Mouse (Mus musculus) layer of hippocampus, adult 8-10 months (tissue): ENCODE measurements around the gene Ndufv2. TPM values are rescaled to one million over a fixed set of nuclear protein-coding genes. Genes with fewer than 3 reads are reported as not detected.

Source experiments
- DNase-seq, 2 experiments: peaks; one replicate each; pipeline ENCODE4 v3.0.0; 2022; ENCODE audit warnings: low spot score in 2 of 2
- total RNA-seq, 4 experiments: library from RNA; stranded (reverse); gene quantifications; 2 replicates each; pipeline ENCODE4 v1.2.4; 2022

Ndufv2 gene
- total RNA-seq = 100 to 1,000 TPM; 227 to 270 (median 244) TPM

DNA sequence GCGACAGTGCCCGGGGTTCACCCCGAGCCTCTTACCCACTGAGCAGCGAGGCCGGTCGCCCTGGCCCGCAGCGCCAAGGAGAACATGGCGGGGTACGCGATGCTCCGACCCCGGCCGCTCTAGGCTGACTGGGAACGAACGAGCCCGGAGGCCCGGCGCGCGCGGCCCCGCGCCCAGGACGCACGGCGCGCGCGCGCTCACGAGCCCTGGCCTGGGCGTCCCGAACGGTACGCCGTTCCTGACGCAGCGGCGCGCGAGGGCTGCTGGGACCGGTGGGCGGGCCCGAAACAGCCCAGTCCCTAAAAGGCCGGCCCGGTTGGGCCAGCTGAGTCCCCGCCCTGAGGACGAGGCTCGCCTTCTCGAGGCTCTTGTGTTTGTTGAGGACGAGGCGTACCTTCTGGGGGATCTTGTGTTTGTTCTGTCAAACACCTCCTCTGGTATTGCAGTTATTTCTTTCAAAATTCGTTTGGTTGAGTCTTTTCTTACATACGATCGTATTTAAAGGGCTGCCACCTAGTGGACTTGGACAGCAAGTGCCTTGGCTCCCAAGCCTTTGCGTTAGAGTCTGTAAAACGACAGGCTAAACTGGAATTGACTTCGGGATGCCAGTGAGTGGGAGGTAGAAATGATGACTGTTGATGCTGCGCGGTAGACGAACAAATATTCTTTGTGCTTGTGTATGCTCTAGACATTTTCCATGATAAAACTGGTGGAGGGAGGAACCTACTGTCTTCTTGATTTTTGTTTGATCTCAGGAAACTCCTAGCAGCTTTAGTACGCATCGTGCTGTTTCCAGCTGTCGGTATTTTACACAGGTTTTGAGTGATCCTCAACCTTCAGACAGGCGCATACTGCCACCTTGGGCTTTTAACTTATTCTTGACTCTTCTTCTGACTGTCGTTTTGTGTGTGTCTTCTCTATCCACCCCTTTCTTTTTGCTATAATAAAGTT, at the start of gene Ndufv2:
TSS of gene Ndufv2 (minus strand) at position 180 of the 951 bp plus-strand sequence.
- peak; percentile 80 to 86 for DNase-seq

DNA sequence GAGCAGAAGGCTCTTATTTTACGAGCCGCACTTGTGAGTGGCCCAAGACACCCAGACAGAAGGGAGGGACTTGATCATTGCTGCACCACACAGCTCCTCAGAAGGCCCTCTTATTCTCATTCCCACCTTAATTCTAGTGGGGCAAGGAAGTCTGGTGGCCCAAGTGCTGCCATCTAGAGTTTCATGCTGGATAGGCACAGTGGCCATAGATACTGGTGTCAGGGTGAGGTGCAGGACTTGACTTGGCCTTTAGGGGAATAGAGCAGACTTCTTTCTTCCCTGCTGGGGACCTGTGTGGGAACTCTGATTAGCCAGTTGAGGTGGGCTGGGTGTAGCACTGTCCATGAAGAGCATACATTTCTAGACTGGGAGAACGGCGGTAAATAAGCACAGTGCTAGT, 29.9 kb upstream of the Ndufv2 start:
- no peak for DNase-seq

DNA sequence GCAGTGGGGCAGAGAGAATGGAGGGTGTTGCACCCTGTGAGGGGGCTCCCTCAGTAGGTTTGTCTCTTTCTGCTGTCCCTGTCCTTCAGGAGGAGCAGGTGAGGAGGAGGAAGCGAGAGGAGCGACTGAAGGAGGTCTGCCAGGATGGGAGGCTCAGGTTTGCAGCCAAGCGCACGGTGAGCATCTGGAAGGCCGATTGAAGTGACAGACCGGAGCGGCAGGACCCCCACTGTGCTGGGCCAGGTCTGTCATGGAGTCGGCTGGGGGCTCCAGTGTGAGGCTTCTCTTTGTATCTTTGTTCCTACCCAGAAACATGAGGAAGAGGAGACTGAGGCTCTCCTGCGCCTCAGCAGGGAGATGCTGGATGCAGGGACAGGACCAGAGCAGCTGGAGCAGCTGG, 29.0 kb upstream of the Ndufv2 start:
- no peak for DNase-seq

DNA sequence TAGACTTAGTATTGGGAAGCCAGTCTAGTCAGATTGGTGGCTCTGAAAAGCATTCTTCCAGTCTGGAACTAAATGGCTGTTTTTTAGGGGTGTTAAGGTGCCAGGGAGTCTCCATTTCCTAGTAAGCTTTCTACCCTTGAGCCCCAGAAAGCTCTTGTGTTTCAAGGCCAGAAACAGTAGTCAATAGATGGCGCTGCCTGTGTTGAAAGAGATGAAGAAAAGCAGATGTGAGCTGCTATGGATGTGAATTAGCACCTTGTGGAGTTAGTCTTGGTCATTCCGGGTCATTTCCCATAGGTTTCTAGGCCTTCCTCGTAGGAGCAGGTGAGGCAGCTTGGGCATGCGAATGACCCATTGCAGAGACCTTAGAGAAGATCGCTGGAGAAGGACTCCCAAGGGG, 23.9 kb upstream of the Ndufv2 start:
- no peak for DNase-seq

DNA sequence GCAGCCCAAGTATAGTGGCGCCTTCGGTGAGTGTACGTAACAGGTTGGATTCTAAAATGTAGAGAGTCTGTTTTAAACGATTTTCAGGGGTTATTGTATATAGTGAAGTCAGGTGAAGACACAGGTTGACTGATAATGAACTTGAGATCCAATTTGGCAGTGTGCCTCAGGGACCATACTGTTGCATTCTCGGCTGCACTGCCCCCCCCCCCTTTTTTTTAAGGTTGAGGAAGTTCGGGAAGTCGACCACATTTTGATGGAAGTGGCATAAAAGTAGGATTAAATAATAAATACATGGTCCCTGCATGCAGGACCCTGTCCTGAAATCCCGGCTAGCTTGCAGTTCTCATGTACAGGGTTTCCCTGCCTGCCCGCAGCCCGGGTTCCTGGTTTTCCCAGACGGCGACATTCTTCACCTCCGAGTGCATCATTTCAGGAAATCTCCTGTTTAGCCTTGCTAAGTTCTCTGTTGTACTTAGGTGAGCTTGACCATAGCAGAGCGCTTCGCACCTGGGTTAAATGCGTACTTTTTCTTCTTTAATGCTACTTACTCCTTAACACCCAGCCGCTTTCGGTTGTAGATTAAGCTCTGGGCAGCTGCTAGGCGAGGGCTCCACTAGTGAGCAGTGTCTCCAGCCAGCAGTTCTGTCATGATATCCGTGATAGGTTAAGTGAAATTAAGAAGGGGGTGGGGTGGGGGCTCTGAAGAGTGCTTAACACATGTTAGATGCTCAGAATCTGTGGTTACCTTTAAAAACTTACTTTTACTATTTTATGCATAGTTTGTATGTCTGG, 22.7 kb upstream of the Ndufv2 start:
- DNase-seq = no peak

DNA sequence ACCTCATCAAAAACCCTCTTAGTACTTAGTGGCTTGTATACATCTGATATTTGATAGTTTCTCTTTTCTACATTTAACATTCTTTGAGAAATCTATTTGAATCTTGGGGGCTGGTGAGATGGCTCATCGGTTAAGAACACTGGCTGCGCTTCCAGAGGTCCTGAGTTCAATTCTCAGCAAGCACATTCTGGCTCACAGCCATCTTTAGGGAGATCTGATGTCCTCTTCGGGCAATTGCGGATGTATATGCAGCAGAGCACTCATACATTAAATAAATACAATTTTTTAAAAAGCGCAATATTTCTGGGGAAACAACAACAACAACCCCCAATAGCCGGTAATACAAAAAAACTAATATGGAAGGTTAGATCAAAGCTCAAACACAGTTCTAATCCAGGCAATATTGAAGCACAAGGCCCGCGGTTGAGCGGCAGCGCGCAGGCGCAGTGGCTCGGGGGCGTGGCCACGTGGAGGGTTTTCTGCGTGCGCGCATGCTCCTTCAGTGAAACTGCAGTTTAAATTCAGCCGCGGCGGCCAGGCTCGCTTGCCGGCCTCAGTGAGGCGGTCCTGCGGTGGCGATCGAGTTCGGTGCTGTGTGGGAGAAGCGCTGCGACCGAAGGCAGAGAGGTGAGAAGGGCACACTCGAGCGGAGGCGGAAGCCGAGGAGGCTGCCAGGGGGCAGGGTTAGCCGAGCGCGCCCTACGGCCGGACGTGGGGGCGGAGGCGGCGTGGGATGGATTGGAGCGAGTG, 21.9 kb upstream of the Ndufv2 start, which contains the start of gene Ddx11:
TSS of gene Ddx11 (plus strand) at position 455 of the 750 bp plus-strand sequence.
- DNase-seq = peak; percentile 77 to 90

DNA sequence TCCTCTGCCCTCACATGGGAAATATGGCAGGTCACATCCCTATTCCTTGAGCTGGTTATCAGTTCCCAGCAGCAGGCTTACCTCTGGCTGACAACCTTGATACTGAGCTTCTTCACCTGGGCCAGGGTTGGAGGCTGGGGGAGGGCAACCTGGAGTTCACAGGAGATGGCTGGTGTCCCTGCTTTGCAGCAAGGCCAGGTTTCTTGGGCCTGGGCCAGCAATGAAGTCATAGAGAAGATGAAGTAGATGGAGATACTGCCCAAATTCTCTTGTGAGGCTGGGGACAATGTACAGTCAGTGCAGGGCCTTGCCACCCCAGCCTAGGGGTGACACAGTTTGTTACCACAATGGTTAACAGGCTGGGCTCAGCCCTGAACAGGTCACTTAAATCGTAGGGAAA, 19.3 kb upstream of the Ndufv2 start:
- no peak for DNase-seq

DNA sequence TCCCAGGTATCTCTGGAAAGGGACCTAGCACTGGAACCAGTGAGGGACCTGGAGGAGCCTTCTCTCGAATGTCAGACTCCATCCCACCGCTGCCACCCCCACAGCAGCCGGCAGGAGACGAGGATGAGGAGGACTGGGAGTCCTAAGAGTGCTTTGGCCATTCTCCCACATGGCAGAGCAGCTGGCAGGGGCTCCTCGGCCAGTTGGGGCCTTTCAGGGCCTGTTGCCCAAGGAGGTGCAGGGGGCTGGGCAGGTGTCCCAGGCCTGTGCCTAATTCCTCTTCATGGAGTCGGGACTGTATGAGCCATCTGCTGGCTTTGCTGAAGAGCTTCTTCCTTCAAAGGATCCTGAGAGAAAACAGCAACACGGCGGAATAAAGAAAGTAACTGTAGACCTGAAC, 17.6 kb upstream of the Ndufv2 start:
- DNase-seq = no peak

DNA sequence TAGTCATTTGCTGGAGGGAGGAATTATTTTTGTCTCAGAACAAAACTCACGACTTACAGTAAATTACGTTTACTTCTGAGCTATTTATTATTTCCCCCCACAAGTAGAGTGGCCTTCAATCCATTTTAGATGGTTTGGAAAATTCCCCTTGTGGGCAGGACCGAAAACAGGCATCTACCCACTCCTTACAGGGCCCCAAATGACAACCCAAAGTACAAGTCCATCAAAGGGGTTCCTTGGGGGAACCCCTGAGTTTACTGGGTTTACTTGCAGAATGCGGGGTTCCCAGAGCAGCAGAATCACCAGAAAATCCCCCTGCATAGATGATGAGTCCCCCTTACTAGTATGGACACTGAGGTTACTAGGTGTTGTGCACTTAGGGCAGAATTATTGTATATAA, 10.8 kb upstream of the Ndufv2 start:
- no peak for DNase-seq

DNA sequence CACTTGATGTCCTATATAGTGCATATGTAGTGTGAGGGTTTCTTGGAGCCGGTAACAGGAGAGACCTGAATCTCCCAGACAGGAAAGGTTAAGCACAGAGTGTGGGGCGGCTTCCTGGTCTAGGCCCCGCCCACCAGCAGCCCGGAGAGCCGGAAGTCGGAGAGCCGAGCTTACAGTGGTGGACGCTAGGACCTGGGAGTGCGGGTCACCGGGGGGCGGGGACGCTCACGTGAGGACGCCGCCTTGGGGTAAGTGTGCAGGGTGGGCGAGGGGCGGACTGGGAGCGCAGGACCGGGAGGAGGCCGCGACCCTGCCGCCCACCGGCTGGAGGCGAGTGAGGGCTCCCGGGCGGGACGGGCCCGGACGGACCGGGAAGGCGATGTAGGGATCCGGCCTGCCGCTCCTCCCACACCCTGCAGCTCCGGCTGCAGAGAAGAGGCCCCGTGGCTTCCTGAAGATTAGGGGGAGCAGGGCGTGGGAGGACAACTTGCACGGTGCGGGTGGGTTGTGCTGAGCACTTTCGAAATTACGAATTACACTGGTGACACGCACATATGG, 10.1 kb upstream of the Ndufv2 start, which contains the start of gene Washc1:
TSS of gene Washc1 (plus strand) at position 144 of the 558 bp plus-strand sequence.
- peak; percentile 79 to 85 for DNase-seq

DNA sequence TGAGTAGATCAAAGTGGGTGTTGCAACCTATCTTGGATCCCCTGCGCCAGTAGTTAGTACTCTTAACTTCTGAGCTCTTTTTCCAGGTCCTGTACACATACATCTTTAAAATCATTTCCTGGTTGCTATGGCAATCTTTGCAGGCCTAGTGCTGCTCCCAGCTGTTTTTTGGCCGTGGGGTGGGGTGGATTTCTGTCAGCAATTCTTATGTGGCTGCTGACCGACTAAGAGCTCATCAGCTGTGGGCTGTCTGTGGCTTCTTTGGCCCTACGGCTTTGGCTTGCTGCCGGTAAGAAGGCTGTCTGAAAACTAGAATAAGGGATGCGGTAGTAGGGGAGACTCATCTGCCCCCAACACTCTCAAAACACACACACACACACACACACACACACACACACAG, 9.4 kb upstream of the Ndufv2 start:
- no peak for DNase-seq

DNA sequence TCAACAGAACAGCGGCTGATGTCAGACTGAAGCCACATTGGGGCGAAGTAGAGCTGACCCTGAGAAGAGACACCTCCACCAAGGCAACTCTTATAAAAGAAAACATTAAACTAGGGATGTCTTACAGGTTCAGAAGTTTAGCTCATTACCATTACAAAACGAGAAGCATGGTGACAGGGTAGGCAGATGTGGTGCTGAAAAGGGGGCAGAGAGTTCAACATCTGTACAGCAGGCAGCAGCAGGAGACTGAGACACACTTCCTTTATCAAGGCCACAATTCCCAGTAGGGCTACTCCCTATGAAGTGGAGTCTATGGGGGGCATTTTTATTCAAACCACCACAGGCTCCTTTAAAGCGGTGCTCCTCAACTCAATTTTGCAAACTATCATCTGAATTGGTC, 6.8 kb upstream of the Ndufv2 start:
- no peak for DNase-seq

DNA sequence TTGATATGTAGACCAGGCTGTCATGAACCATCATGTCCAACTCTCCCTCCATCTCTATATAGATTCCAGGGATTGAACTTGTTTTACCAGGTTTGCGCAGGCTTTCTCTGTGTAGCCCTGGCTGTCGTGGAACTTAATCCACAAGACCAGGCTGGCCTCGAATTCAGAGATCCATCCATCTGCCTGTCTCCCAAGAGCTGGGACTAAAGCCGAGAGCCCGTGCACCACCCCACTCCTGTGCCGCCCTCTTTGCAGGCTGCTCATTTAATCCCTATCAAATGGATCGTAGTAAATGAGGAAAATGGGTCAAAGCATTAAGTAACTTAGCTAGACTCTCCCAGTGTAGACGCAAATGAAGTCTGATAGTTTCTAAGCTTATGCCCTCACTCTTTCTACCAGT, 6.1 kb upstream of the Ndufv2 start:
- DNase-seq = no peak

DNA sequence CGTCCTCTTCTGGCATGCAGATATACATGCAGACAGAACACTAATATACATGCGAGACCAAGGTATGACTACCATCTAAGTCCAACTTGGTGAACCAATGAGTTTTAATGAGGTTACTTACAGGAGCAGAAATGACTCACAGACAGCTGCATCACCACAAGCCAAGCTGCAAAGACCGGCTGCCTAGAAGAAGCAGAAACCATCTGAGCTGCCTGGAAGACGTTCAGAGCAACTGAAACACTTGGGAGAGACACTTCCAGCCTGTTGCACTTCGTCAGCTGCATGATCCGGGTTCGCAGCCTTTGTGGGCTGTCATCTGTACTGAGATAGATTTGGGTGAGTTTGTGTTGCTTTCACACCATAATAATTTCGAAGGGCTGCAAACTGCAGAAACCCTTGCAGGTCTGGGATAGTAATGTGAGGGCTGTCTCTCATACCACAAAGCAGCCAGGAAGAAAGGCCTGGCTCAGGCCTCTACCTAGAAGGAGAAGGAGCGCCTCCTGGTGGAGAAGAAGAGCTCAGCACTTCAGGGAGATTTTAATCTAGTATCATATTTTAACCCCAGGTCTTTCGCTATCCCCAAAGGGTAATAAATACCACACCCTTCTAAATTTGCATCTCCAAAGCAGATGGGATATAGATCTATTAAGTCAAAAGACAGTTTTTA, 5.4 kb upstream of the Ndufv2 start:
- peak in 1 of 2 experiments; percentile 51 for DNase-seq

DNA sequence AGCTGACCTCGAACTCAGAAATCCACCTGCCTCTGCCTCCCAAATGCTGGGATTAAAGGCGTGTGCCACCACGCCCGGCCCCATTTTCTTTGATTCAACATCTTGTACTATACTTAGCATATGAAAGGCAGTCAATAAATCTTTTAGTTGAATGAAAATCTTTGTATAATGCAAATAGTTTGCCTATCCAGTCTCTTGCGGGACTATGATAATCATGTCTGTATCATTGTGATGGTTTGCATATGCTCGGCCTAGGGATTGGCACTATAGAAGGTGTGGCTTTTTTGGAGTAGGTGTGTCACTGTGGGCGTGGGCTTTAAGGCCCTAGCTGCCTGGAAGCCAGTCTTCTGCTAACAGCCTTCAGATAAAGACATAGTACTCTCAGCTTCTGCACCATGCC, 2.7 kb upstream of the Ndufv2 start:
- no peak for DNase-seq

DNA sequence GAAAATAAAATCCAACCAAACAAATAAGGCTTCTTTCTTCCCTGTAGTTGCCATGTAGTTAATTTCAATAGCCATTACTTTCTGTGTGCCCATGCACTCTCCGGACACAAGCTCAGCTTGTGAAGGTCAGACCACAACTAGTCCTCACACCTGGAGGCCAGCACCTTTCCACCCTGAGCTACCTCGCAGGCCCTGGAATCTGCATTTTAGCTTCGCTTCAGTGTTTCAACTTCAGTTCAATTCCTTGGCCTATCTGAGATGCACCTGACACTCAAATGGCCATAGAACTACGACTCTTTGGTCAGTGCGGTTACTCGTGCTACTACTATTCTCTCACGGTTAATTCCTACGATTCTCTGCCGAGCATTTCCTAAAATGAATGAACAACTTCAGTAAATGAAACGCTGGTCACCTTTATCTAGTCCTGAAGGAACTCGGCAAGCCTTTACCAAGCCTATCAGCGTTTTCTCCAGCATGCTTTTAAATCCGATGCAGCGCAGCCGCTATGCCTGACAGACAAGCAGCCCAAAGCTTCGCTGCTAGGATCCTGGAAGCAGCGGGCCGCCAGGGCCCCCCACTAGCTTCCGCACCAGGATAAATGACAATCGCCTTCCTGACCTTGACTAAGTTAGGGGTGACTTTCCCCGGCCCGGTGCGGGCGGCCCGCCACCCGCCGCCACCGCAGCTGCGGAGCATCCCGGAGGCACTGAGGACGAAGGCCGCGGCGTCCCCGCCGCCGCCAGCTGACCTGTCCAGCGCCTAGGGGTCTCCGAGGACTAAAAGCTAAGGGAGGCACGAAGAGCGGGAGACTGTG, 586 bp downstream of the Ndufv2 start:
- no peak for DNase-seq

DNA sequence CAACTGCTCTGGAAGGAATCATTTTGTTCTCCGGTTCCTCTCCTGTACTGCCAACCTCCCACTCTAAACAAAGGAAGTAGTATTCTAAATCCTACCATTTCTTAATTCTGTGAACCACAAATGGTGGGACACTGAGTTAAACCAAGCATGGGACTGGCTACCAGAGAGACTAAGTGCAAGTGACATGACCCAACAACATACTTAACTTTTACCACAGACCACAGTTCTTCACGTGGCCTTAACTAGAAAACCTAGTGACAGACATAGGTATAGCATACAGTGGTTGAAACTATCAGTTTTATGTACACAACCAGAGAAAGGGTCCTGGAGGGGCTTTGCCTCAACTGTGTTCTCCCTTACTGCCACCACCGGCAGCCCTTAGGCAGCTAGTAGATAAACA, 8.7 kb downstream of the Ndufv2 start:
- no peak for DNase-seq

DNA sequence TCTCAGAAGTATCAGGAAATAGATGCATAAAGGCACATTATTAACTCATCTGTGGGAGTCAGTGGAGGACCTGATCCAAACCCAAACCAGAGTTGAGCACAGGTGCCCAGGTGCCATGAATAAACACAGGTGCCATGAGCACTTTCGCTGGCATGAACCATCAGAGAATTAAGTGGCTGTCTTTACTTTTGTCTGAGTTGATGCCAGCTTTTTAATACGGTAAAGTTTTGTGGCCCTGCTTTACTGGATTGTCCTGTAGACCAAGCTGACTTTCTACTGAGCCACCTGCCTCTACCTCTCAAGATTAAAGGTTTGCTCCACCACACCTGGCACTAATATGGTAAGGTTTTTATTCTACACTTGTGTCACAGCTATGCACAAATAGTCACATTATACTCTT, 9.3 kb downstream of the Ndufv2 start:
- no peak for DNase-seq

DNA sequence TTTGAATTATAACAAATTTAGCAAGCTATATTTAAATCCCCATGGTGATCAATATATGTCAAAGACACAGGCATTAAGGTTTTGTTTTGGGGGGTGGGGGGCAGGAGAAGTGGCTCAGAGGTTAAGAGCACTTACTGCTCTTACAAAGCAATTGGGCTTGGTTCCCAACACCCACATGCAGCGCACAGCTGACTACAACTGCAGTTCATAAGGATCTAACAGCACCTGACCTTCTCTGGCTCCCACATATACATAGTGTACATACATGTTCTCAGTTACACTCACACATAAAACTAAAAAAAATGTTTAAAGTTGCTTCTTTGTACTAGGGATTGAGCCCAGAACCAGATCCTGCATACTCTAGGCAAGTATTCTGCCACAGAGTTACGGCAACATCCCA, 10.0 kb downstream of the Ndufv2 start:
- DNase-seq = no peak

DNA sequence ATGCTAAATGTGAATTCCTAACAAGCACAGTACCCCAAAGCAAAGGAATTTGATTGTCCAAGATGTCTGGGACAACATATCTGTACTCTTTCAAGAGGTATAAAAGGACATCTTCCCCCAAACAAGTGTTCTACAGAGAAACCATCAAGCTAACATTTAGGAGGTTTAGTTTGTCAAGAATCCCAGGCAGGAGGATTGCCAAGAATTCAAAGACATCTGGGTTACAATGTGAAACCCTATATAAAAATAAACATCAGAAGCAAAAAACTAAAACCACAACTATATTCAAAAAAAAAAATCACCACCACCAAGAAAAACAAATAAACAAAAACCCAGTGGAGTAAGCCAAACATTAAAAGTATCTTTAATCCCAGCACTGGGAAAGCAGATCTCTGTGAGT, 11.1 kb downstream of the Ndufv2 start:
- DNase-seq = no peak
